Mouse (Mus musculus): ENCODE results near the gene Cdc37. TPM values are rescaled to one million over a fixed set of nuclear protein-coding genes. Genes with fewer than 3 reads are reported as not detected.
A peak's percentile ranks its signal among the peaks of the same experiment; 100 is the strongest.

The Cdc37 gene
- total RNA-seq, 2 experiments from 2014 or later = 128 to 140 TPM

DNA sequence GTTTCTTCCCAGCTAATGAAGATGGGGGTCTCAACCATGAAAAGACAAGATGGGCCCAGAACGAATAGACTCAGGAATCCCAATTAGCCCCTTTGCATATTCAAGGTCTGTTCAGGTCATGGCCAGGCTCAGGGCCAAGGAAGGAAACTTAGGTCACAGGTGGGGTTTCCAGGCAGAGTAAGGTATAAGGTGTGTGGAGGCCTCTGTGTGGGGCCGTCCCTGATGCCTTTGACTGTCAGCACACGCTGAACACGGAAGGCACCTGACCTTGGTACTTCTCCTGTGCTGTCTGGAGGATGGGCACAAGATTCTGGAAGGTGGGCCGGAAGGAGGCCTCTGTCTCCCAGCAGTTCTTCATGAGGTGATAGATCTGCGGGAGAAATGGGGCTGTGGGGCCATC is 45.0 kb downstream of the Cdc37 start:
- DNase-seq (ENCODE audit: low spot score) = no peak

DNA sequence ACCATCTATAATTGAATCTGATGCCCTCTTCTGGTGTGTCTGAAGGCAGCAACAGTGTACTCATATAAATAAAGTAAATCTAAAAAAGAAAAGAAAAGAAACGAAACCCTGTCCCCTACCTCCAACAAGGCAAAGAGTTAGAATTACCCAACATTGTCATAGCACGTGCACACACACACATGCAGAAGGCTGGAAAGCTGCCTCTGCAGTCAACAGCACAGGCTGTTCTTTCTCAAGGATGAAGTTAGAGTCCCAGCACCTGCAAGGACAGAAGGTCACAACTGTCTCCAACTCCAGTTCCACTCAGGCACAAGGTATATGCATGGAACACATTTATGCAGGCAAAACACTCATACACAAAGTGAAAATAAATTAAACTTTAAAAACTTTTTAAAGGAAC is 47.7 kb downstream of the Cdc37 start:
- no peak for DNase-seq (ENCODE audit: low spot score)

DNA sequence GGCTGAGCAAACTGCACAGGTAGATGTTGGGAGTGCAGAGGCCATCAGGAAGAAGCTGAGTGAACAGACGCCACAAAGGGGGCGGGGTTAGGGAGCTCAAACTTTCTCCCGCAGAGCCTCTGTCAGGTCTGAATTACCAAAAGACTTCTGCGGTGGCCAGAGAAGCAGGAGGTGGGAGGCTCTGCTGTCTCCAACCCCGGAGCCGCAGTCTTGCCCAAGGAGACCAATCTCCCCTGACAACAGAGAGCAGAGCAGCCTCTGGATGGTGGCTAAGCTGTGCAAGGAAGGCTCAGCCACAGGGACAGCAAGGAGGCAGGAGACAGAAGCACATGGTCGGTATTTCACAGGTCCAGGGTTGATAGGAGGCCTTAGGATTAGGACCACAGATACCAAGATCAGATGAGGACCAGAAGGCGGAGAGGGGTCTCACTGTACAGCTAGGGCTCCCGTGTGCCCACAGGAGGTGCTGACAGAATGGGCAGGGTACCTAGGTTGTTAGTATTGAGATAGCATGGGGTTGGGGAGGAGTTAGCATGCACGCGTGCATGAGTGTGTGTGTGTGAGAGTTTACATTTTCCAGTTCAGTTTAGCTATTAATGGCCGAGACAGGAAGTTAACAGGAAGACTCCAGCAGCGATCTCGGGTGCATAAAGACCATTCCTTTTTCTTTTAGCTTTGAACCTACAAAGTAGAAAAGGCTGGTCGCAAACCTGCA is 49.2 kb downstream of the Cdc37 start:
- no peak for DNase-seq (ENCODE audit: low spot score)

DNA sequence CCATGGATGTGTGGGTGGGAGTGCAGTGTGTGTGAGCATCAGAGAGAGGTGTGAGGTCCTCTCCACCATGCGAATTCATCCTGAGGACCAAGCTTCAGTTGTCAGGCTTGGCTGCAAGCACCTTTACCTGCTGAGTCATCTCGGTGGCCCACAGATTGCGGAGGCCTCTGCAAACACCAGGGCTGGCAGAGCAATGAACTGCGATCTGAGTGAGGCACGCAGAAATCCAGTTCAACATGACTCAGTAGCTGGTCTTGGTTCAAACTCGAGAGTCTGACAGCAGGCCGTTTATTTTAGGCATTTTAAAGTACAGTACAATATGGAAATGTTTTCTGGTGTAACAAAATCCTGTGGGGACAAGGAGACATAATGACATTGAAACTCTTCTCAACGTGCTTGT is 52.0 kb downstream of the Cdc37 start:
- DNase-seq (ENCODE audit: low spot score) = no peak

DNA sequence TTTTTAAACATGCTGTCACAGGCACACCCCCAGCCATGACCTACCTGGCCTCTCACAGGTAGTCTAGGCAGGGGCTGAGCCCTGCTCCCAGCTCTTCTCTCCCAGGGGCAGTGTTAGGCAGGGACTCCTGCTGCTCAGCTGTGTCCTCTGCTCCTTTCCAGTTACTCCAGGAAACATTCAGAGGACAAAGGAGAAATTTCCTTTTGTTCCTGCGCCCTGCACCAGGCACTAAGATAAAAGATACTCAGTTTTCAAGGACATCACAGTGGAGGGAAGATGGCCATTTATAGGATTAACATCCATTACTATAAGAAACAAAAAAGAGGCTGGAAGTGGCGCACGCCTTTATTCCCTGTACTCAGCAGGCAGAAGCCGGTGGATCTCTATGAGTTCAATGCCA is 53.8 kb downstream of the Cdc37 start:
- DNase-seq (ENCODE audit: low spot score) = no peak

DNA sequence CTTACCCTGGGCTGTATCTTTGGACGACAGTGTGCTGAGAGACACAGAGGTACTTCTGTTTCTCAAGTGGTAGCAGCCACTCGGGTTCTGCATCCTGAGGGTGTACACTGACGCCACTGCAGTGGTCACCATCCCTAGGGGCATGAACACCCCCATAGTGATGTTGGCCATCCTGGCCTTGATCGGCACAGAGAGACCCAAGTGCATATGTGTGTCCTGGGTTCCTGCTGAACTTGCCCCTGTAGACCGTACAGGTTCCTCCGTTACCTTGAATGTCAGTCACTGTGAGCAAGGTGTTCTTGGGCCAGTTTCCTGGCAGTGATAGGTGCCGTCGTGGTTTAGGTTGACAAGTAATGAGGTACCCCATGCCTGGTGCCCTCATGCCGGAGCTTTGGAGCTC is 56.4 kb downstream of the Cdc37 start:
- no peak for DNase-seq (ENCODE audit: low spot score)

DNA sequence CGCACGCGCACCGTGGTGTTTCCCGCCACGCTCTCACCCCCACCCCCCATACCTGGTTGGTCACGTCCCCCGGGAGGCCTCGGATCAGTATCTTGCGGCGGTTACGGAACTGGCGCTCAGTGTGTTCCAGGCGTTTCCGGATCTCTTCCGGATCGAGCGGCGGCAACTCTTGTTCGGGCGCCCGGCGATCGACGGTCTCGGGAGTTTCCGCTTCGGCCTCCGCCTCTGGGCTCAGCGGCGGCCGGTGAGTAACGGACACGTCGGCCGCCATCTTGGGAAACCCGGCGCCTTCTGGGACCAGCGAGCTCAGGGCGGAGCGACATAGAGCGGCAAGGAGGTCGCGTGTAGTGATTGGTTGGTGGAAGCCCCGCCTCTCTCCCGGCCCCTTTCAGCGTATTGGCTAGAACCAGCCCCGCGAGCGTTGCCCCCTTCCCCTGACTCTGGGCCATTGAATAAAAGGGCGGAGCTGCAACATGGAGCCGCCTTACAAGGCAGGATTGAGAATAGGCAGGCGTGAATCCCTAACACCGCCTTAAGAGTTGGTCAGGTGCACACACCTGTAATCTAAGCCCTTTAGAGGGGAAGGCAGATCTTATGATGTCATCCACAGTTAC is 58.0 kb downstream of the Cdc37 start, which contains the start of the genes Gm38431 and Raver1:
Gm38431 (minus strand) TSS at position 291 of the 614 bp plus-strand sequence.
Raver1 (minus strand) TSS at position 302 of the 614 bp plus-strand sequence.
- peak; percentile 98 for DNase-seq (ENCODE audit: low spot score)

DNA sequence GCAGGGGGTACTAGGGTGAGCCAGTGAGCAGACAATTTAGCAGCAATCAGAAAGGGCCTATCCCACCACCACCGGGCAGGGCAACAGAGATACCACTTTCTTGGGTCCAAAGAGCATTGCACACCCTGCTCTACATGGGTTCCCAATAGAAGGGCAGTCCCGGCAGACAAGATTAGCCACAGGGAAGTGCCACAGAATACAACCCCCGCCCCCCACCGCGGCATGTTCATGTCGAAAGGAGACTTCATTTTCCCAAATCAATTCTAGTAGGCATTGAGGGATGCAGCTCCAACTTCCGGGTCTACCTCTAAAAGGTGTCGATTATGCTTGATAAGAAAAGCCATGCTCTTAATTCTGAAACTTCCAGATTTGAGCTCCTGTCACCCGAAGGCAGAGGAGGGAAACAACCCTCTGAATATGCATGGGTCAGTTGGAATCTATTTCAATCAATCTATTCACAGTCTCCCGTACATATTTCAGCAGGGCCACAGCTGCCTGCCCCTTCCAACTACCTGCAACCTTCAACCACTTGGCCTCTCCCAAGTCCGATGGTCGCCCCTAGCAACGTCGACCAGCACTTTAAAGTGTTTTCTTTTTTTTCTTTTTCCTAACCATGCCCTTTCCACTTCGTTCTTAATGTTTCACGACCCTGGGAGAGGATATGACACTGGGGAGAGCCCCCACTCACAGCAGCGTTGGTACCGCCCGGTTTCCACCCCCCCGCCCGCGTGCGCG is 58.6 kb downstream of the Cdc37 start:
- no peak for DNase-seq (ENCODE audit: low spot score)

DNA sequence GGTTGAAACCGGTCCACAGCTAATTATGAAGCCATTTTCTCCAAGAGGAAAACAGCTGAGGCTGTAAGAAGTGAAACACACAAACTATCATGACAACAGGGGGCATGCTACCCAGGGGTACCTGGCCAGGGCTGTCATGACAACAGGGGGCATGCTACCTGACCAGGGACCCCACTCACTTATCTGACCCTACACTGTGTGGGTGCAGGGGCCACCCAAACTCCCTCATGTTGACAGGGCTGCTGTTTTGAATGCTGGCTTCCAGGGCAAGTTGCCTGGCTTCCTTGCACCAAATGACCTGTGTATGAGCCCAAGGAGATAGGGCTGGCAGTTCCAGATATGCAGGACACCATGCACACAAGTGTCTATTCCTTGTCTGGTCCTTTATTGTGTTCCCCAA is 59.2 kb downstream of the Cdc37 start:
- no peak for DNase-seq (ENCODE audit: low spot score)

DNA sequence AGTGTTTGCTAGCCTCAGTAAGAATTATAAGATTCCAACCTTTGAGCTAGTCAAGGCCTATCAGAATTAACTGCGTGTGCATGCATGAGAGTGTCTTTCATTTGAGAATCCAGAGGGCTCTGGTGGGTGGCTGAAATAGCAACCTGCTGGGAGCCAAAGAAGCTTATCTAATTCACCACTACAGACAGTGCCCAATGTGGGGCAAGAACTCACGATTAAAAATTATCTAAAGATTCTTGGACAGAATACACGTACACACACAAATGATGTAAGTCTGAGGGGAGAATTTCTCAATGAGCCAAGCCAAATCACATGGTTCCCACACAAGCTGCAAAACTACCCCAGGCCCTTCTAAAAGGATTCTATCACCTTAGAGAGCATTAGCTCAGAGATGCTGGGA is 66.5 kb downstream of the Cdc37 start:
- no peak for DNase-seq (ENCODE audit: low spot score)

Other genes starting within 250 kb of the Cdc37 start
- 1 to 10 TPM; 6.0 to 6.7 TPM for gene Dnmt1, start 190.1 kb downstream of the Cdc37 start, total RNA-seq (2021)
- 1 to 10 TPM in 1 of 2 experiments, under 1 TPM in 1; 0.68 to 1.9 TPM for gene S1pr2, start 173.2 kb downstream of the Cdc37 start, total RNA-seq (2021)
- gene Mrpl4, start 147.2 kb downstream of the Cdc37 start, total RNA-seq (2021) = 10 to 100 TPM; 57.9 to 58.8 TPM
- gene Icam1, start 134.0 kb downstream of the Cdc37 start, total RNA-seq (2021) = 1 to 10 TPM; 1.6 to 3.0 TPM
- gene Icam4, start 120.6 kb downstream of the Cdc37 start, total RNA-seq (2021) = 1 to 10 TPM; 1.4 to 2.8 TPM
- not detected for gene Icam5, start 117.9 kb downstream of the Cdc37 start, total RNA-seq (2021)
- not detected for gene Zglp1, start 82.9 kb downstream of the Cdc37 start, total RNA-seq (2021)
- under 1 TPM; 0.17 to 0.34 TPM for gene Gm49373, start 76.9 kb downstream of the Cdc37 start, total RNA-seq (2021)
- gene Fdx1l, start 76.4 kb downstream of the Cdc37 start, total RNA-seq (2021) = 10 to 100 TPM; 46.9 to 48.4 TPM
- gene Gm38431, start 58.0 kb downstream of the Cdc37 start, total RNA-seq (2021) = under 1 TPM; 0.43 to 0.64 TPM
- gene Raver1, start 58.0 kb downstream of the Cdc37 start, total RNA-seq (2021) = 10 to 100 TPM; 16.8 to 20.2 TPM
- 1 to 10 TPM; 5.0 to 6.1 TPM for gene Tyk2, start 18.7 kb downstream of the Cdc37 start, total RNA-seq (2021)
- 10 to 100 TPM; 45.0 to 52.4 TPM for gene Pde4a, start 15.7 kb upstream of the Cdc37 start, total RNA-seq (2021)
- 10 to 100 TPM; 50.8 to 51.5 TPM for gene Keap1, start 89.4 kb upstream of the Cdc37 start, total RNA-seq (2021)
- under 1 TPM; 0.09 to 0.12 TPM for gene S1pr5, start 98.5 kb upstream of the Cdc37 start, total RNA-seq (2021)
- 10 to 100 TPM; 64.7 to 67.6 TPM for gene Atg4d, start 115.3 kb upstream of the Cdc37 start, total RNA-seq (2021)
- 1 to 10 TPM; 8.0 to 9.3 TPM for gene Kri1, start 138.0 kb upstream of the Cdc37 start, total RNA-seq (2021)
- 1 to 10 TPM; 8.0 to 8.3 TPM for gene Cdkn2d, start 141.4 kb upstream of the Cdc37 start, total RNA-seq (2021)
- gene Ap1m2, start 162.4 kb upstream of the Cdc37 start, total RNA-seq (2021) = not detected
- 100 to 1,000 TPM; 159 to 162 TPM for gene Slc44a2, start 170.7 kb upstream of the Cdc37 start, total RNA-seq (2021)
- gene Ilf3, start 217.9 kb upstream of the Cdc37 start, total RNA-seq (2021) = 10 to 100 TPM; 17.3 to 22.2 TPM